Mouse (Mus musculus) lung, postnatal 4 days (tissue): ENCODE measurements around the gene Lrcol1.
A peak's percentile ranks its signal among the peaks of the same experiment; 100 is the strongest.

ENCODE experiments used
- DNase-seq, 2 experiments: peaks; one replicate each; pipeline ENCODE4 v3.0.0; 2021

The Lrcol1 gene

GRCm38 (mm10) chr5:110386371-110387330 lies 42.1 kb downstream of the Lrcol1 start:
- peak; percentile 79 to 81 for DNase-seq

GRCm38 (mm10) chr5:110387332-110387731 lies 42.8 kb downstream of the Lrcol1 start:
- DNase-seq, result no peak

DNA sequence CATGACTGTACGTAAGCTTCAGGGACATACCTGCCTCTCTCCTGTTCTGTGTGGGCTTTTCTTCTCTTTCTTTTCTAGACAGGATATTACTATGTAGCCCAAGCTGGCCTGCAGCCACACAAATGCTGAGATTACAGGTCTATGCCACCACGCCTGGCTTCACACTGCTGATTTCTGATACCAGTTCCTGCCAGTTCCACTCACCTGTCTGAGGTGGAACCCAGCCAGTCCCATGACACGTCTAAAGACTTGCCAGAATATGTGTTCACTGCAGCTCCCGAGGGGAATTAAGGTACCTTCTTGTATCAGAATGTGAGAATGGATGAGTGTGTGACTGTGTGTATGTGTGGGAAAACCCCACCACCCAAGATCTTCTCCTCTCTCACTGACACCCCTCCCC lies 46.1 kb downstream of the Lrcol1 start:
- no peak for DNase-seq

- no peak for DNase-seq
Measured at GRCm38 (mm10) chr5:110392727-110393126, 48.2 kb downstream of the Lrcol1 start.

DNA sequence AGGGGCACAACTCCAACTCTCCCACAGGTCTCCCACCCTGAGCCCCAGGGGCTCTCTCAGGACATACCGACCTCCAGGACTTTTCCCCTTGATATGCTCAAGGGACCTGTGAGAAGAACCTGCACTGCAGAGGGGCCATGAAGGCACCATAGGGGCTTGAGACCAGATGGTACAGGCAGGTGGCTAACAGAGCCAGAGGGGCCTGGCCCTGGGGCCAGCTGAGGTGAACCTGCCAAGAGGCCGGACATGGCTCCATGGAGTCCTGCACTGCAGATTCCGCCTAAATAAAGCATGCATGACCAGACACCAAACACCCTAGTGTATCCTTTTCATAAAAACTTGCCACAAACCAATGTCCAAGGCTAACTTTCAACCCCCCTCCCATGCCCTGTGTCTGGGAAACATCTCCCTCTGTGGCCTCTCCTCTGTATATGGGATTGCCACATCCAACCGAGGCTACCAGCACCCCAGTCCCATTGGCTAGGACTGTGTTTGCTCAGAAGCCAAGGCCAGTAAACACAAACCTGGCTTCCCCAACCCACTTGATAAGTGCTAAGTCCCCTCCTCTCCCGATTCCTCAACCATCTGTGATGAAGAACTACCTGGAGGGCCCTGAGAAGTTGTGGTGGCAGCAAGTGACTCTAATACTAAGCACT lies 50.6 kb downstream of the Lrcol1 start:
- DNase-seq, result no peak

DNA sequence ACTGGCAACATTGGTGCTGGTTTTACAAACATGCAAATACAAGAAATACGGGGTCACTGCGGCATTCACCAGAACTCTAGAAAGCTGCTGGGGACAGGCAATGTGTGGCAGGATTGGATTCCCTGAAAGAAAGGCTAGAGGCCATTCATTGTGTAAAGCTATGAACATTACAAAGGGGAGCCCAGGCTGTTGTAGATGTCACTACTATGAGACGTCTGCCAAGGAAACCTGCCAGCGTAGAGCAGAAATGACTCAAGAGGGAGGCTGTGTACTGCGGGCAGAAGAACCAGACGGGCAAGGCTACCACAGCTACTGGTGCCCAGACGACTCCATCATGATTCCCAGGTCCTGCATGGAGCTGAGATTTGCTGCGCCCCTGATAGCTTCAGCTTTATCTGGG lies 56.6 kb downstream of the Lrcol1 start:
- DNase-seq, result no peak

- DNase-seq, result no peak
Measured at GRCm38 (mm10) chr5:110402557-110402956, 58.0 kb downstream of the Lrcol1 start.

GRCm38 (mm10) chr5:110403931-110404330 lies 59.4 kb downstream of the Lrcol1 start:
- no peak for DNase-seq
